Mouse (Mus musculus) testis, adult 2 months (tissue): ENCODE measurements around the gene Snx7. TPM values are rescaled to one million over a fixed set of nuclear protein-coding genes. Genes with fewer than 3 reads are reported as not detected.

Experiments used
- H3K27ac ChIP-seq: fragments of 200-500 bp; 2 replicates; pipeline ENCODE4 v1.5.1; 2012; ENCODE audit warnings: low read depth, low read length; ENCODE audit not compliant: control insufficient read depth, insufficient read depth
- H3K27me3 ChIP-seq: fragments of 200-500 bp; 2 replicates; pipeline ENCODE4 v1.6.1; 2012; ENCODE audit warnings: mild to moderate bottlenecking, low read length, moderate library complexity; ENCODE audit not compliant: control insufficient read depth, insufficient read depth
- H3K36me3 ChIP-seq: fragments of 200-500 bp; 2 replicates; pipeline ENCODE4 v1.6.1; 2012; ENCODE audit warnings: mild to moderate bottlenecking, low read length; ENCODE audit not compliant: control insufficient read depth, insufficient read depth
- H3K4me1 ChIP-seq: fragments of 200-500 bp; 2 replicates; pipeline ENCODE4 v1.6.1; 2012; ENCODE audit warnings: low read length; ENCODE audit not compliant: control insufficient read depth, insufficient read depth
- H3K4me3 ChIP-seq: fragments of 200-500 bp; 2 replicates; pipeline ENCODE4 v1.5.1; 2012; ENCODE audit warnings: low read depth, mild to moderate bottlenecking, low read length, moderate library complexity, mixed read lengths; ENCODE audit not compliant: control insufficient read depth
- CTCF ChIP-seq: fragments of 200-500 bp; IDR thresholded peaks from 2 replicates; pipeline ENCODE4 v1.5.1; 2012; ENCODE audit warnings: low read depth, mild to moderate bottlenecking, inconsistent platforms, low read length, moderate library complexity; ENCODE audit not compliant: control insufficient read depth, insufficient read depth, insufficient replicate concordance
- POLR2A ChIP-seq: fragments of 200-500 bp; IDR thresholded peaks from 2 replicates; pipeline ENCODE4 v1.6.1; 2012; ENCODE audit warnings: low read depth, mild to moderate bottlenecking, inconsistent platforms, low read length, moderate library complexity; ENCODE audit not compliant: control insufficient read depth
- polyA plus RNA-seq: library from polyadenylated mRNA; depleted of rRNA; stranded (reverse); fragments of >200 nt; gene quantifications from 2 replicates; pipeline ENCODE4 v1.2.3, GENCODE M21; 2012

Snx7 gene
- polyA plus RNA-seq, 1 experiment, result 6.4 TPM

- H3K27ac ChIP-seq, result no peak overlapping the region
- no peaks in the 10 kb centered on the region for H3K4me1 ChIP-seq
- H3K36me3 ChIP-seq, result no peaks in the 10 kb centered on the region
- no peak for TF ChIP-seq CTCF
- no peak for TF ChIP-seq POLR2A
- H3K27me3 ChIP-seq, result no peaks in the 10 kb centered on the region
- H3K4me3 ChIP-seq, result no peak overlapping the region
Observed at GRCm38 (mm10) chr3:117851278-117852053, 17.3 kb downstream of the Snx7 start.

GRCm38 (mm10) chr3:117848866-117849265, 19.9 kb downstream of the Snx7 start:
- H3K27ac ChIP-seq, result no peak overlapping the region
- H3K4me1 ChIP-seq, result no peaks in the 10 kb centered on the region
- H3K4me3 ChIP-seq, result no peak overlapping the region
- H3K27me3 ChIP-seq, result no peaks in the 10 kb centered on the region
- H3K36me3 ChIP-seq, result no peaks in the 10 kb centered on the region
- TF ChIP-seq POLR2A, result no peak
- TF ChIP-seq CTCF, result no peak

- no peaks in the 10 kb centered on the region for H3K27me3 ChIP-seq
- H3K4me3 ChIP-seq, result no peak overlapping the region
- TF ChIP-seq POLR2A (no peak), CTCF (no peak)
- H3K27ac ChIP-seq, result no peak overlapping the region
- no peaks in the 10 kb centered on the region for H3K4me1 ChIP-seq
- H3K36me3 ChIP-seq, result no peaks in the 10 kb centered on the region
Observed at GRCm38 (mm10) chr3:117842658-117843057, 26.1 kb downstream of the Snx7 start.

GRCm38 (mm10) chr3:117839867-117840545, 28.7 kb downstream of the Snx7 start:
- no peaks in the 10 kb centered on the region for H3K27me3 ChIP-seq
- H3K27ac ChIP-seq, result no peak overlapping the region
- H3K36me3 ChIP-seq, result no peaks in the 10 kb centered on the region
- TF ChIP-seq CTCF, result no peak
- no peak for TF ChIP-seq POLR2A
- H3K4me1 ChIP-seq, result no peaks in the 10 kb centered on the region
- no peak overlapping the region for H3K4me3 ChIP-seq

DNA sequence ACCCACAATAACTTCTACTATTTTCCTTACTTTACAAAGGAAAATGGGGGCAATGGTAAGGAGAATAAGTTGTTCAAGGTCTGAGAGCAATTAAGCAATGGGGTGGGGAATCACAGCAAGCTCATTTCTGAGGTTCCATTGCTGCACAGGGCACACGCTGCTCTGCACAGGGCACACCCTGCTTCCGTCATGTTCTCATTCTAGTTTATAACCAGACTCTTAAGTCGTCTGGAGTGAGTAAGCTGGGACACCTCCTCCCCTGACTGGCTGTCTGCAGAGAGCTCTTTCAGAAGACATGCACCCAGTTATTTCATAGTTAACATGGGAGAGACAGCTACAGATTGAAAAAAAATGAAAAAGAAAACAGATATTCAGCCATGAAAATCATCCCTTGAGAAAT, 30.7 kb downstream of the Snx7 start:
- H3K4me3 ChIP-seq, result no peak overlapping the region

DNA sequence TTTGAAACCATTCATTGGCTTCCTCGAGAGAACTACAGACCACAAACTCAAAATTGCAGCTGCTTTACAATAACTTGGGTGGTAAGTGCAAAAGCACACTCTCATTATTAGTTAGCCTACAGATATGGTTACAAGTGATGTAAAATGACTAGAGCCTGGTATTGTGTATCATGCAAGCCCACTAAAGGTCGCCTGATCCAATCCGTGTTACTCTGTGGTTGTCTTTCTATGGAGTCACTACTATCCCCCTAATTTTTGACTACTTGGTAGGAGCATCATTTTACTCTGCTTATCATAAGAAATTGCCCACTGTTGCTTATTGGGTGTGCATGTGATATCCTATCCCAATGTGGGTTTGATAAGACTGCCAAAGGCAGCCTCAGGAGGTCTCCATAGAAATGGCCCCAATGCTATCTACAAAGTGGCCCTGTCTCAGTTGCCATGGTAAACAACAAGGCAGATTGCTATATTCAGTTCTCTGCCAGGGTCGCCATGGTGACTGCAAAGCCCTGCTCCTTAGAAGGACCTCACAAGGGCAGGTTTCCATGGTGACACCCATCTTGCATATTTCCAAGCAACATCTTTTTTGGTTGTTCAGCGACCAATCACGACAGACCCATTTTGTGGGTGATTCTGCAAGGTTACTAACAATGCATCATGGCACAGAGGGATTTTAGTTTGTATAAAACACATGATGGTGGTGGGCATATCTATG, 42.1 kb downstream of the Snx7 start:
- Histone ChIP-seq H3K4me1 (no peaks in the 10 kb centered on the region), H3K36me3 (no peaks in the 10 kb centered on the region), H3K27ac (no peak overlapping the region), H3K4me3 (no peak overlapping the region), H3K27me3 (no peaks in the 10 kb centered on the region)
- TF ChIP-seq CTCF (no peak), POLR2A (no peak)

More for the DNA sequence above, 30.7 kb downstream of the Snx7 start:
- no peaks in the 10 kb centered on the region for H3K36me3 ChIP-seq
- no peak overlapping the region for H3K27ac ChIP-seq
- TF ChIP-seq CTCF (no peak), POLR2A (no peak)
- H3K4me1 ChIP-seq, result no peaks in the 10 kb centered on the region
- no peaks in the 10 kb centered on the region for H3K27me3 ChIP-seq

GRCm38 (mm10) chr3:117823218-117823617, 45.5 kb downstream of the Snx7 start:
- H3K27ac ChIP-seq, result no peak overlapping the region
- no peaks in the 10 kb centered on the region for H3K27me3 ChIP-seq
- H3K4me3 ChIP-seq, result no peak overlapping the region
- H3K4me1 ChIP-seq, result no peaks in the 10 kb centered on the region
- TF ChIP-seq POLR2A (no peak), CTCF (no peak)
- H3K36me3 ChIP-seq, result no peaks in the 10 kb centered on the region
